Mouse (Mus musculus): ENCODE measurements at regions not wholly inside any gene's neighbourhood (a gene's known extent, or its start where the extent isn't known, plus 50 kb on each side); places are given as distances from the start of the nearest gene placed in this dataset.

DNA sequence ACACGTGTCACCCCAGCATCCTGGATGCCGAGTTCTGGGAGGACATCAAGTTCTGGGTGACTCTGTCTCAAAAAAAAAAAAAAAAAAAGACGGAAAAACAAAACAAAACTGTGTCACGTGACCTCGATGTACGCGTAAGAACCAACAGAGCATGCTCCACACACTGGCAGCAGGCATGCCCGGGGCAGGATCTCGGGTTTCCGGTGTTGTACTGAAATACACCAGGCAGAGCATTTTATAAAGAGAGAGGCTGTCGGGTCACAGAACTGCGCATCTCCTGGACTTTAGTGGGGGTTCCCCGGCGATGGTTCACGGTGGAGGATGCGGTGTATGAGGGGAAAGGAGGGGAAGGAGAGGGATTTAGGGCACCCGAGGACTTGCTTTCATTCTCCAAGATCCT lies 108.7 kb downstream of the Gm26897 start:
- no peak overlapping the region for H3K9ac ChIP-seq
- H3K27ac ChIP-seq, result peak overlapping the region; percentile 48; the same call in 1 of the 2 replicates
- 48% methylated on average over 17 of the region's 17 CpGs for WGBS
- no peak for ATAC-seq (replicated peaks)
- no peaks in the 10 kb centered on the region for H3K27me3 ChIP-seq (replicated peaks)
- peak overlapping the region; percentile 24 for H3K4me2 ChIP-seq
- no peak overlapping the region for H3K4me3 ChIP-seq
- H3K36me3 ChIP-seq (replicated peaks), result no peaks in the 10 kb centered on the region
- peaks cover 32% of the 10 kb centered on the region for H3K4me1 ChIP-seq
- no peaks in the 10 kb centered on the region for H3K9me3 ChIP-seq

DNA sequence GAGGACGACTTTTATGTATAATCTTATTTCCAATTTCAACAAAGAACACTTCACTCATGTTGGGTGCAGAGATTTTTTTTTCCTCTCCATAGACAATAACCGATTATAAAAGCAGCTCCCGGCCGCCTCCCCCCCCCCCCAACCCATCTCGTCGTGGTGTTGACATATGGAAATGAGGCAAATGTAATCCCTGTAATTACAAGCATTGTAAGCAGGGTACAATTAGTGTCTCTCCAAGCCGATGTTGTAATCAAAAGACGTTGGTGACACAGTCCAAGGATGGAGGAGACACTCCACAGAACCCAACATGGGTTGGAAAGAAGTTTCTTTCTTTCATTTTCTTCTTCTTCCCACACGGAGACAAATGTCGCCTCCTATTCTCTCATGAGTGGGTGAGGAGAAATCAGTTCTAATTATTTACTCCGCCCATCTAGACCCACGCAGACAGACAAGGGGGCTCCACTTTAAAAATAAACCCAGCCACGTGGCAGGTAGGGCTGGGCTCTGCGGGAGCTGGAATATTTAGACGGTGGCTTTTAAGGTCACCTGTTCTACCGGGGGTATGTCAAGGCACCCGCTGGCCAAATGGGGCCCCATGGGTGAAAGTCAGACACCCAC lies 110.0 kb downstream of the Gm26897 start:
- H3K27ac ChIP-seq, result peak overlapping the region; percentile 48
- no peak overlapping the region for H3K9ac ChIP-seq
- no peaks in the 10 kb centered on the region for H3K36me3 ChIP-seq (replicated peaks)
- ATAC-seq (replicated peaks), result no peak; the same call in 1 of the 2 replicates
- no peak overlapping the region for H3K4me3 ChIP-seq
- H3K27me3 ChIP-seq (replicated peaks), result no peaks in the 10 kb centered on the region
- peaks cover 31% of the 10 kb centered on the region for H3K4me1 ChIP-seq
- WGBS, result 17% methylated on average over 17 of the region's 17 CpGs
- H3K4me2 ChIP-seq, result no peak overlapping the region
- H3K9me3 ChIP-seq, result no peaks in the 10 kb centered on the region

DNA sequence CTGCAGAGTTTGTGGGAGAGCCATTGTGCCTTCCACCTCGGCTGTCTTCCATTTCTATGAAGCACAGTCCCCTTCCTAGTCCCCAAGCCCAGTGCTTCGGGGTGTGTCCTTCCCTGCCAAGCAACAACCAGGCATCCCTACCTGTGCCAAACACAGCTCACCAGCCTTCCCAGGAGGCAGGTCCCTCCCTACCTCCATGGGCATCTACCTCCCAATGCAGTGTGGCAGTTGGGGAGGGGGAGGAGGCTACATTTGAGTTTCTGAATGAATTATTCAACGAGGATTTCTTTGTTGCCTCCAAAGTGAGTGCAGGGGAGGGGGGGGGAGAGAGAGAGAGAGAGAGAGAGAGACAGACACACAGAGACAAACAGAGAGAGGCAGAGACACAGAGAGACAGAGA lies 110.8 kb downstream of the Gm26897 start:
- 17% methylated on average over 3 of the region's 3 CpGs for WGBS
- no peaks in the 10 kb centered on the region for H3K27me3 ChIP-seq (replicated peaks)
- no peak overlapping the region for H3K4me3 ChIP-seq
- no peaks in the 10 kb centered on the region for H3K9me3 ChIP-seq
- H3K4me2 ChIP-seq, result no peak overlapping the region
- ATAC-seq (replicated peaks), result no peak; the same call in 1 of the 2 replicates
- H3K36me3 ChIP-seq (replicated peaks), result no peaks in the 10 kb centered on the region
- peak overlapping the region; percentile 48 for H3K27ac ChIP-seq
- peaks cover 31% of the 10 kb centered on the region for H3K4me1 ChIP-seq
- H3K9ac ChIP-seq, result no peak overlapping the region

DNA sequence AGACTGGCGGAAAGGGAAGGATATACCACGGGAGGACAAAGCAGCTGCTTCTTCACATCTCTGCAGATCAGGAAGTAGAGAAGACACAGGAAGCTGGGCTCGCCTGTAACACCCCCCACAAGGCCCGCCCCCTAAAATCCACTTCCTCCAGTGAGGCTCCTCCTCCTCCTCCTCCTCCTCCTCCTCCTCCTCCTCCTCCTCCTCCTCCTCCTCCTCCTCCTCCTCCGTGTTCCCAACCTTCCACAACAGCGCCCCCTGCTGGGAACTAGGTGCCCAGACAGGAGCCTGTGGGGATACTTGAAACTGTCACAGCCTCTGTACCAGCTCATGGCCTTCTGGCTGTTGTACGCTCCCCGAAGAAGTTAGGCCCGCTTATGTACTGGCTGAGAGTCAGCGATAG lies 115.2 kb downstream of the Gm26897 start:
- Histone ChIP-seq H3K27ac (no peak overlapping the region), H3K9me3 (no peaks in the 10 kb centered on the region), H3K9ac (no peak overlapping the region), H3K4me3 (no peak overlapping the region), H3K4me2 (no peak overlapping the region), H3K4me1 (peaks cover 24% of the 10 kb centered on the region), H3K36me3 (replicated peaks) (no peaks in the 10 kb centered on the region), H3K27me3 (replicated peaks) (no peaks in the 10 kb centered on the region)
- 87% methylated on average over 8 of the region's 10 CpGs for WGBS
- no peak for ATAC-seq (replicated peaks)

DNA sequence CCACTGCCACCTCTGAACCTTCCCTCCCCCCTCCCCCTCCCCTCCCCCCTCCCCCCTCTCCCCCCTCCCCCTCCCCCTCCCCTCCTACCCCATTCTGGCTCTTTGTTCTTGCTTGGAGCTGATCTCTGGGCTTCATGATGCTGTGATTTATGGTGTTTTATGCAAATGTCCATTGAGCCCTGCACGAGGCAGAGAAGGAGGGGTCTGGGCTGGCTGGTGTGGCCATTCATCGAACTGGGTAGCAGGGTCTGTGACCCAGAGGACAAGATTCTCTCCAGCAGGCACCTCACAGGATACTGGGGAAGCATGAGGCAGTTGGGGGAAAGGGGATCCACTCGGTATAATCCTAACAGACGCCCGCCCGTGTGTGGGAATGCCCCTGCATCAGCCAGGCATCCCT lies 119.0 kb downstream of the Gm26897 start:
- ATAC-seq (replicated peaks), result no peak

DNA sequence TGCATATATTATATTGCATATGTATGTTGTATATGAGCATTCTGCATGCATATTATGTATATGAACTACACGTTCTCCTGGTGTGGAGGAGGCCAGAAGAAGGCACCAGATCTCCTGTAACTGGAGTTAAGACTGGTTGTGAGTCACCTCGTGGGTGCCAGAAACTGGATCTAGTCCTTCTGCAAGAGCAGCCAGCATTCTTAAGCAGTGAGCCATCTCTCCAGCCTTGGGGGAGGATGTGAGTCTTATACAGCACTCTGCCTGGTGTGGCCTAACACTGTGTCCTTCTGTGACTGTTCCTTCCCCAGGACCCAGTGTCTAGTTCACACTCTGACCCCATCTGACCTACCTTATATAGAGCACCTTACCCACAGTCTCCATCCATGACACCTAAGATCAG lies 121.6 kb downstream of the Gm26897 start:
- no peaks in the 10 kb centered on the region for H3K36me3 ChIP-seq (replicated peaks)

More for the DNA sequence above, 119.0 kb downstream of the Gm26897 start:
- Histone ChIP-seq H3K36me3 (replicated peaks) (no peaks in the 10 kb centered on the region), H3K4me3 (no peak overlapping the region), H3K9ac (no peak overlapping the region), H3K27me3 (replicated peaks) (no peaks in the 10 kb centered on the region), H3K4me1 (peaks cover 23% of the 10 kb centered on the region), H3K9me3 (no peaks in the 10 kb centered on the region), H3K27ac (no peak overlapping the region), H3K4me2 (no peak overlapping the region)
- 26% methylated on average over 6 of the region's 6 CpGs for WGBS

DNA sequence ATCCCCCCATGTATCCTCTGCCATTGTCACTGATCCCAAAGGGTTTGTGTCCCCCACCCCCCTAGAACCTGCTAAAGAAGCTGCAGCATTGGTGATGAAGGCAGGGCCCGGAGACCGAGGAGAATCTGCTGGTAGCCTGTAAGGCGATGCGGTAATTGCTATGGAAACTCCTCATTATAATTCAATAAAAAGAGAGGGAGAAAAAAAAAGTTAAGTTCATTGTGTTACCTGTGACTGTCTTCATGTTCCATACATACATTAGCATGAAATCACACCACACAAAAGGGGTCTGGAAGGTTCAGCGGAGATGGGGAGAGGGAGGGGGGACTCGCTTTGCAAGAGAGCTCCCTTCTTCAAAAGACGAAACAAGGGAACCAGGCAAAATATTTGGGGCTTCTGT lies 123.5 kb downstream of the Gm26897 start:
- no peak overlapping the region for H3K4me3 ChIP-seq
- no peak overlapping the region for H3K4me2 ChIP-seq
- WGBS, result 20% methylated on average over 7 of the region's 7 CpGs
- H3K27me3 ChIP-seq (replicated peaks), result no peaks in the 10 kb centered on the region
- H3K9me3 ChIP-seq, result no peaks in the 10 kb centered on the region
- peaks cover 31% of the 10 kb centered on the region for H3K4me1 ChIP-seq
- no peak overlapping the region for H3K9ac ChIP-seq
- ATAC-seq (replicated peaks), result peak; percentile 56
- H3K36me3 ChIP-seq (replicated peaks), result no peaks in the 10 kb centered on the region
- peak overlapping the region; percentile 69 for H3K27ac ChIP-seq

More for the DNA sequence above, 121.6 kb downstream of the Gm26897 start:
- no peak for ATAC-seq (replicated peaks)
- no peak overlapping the region for H3K4me2 ChIP-seq
- 82% methylated on average over 2 of the region's 2 CpGs for WGBS
- H3K4me3 ChIP-seq, result no peak overlapping the region
- no peaks in the 10 kb centered on the region for H3K27me3 ChIP-seq (replicated peaks)
- H3K9me3 ChIP-seq, result no peaks in the 10 kb centered on the region
- no peak overlapping the region for H3K27ac ChIP-seq
- H3K4me1 ChIP-seq, result peaks cover 31% of the 10 kb centered on the region
- no peak overlapping the region for H3K9ac ChIP-seq

DNA sequence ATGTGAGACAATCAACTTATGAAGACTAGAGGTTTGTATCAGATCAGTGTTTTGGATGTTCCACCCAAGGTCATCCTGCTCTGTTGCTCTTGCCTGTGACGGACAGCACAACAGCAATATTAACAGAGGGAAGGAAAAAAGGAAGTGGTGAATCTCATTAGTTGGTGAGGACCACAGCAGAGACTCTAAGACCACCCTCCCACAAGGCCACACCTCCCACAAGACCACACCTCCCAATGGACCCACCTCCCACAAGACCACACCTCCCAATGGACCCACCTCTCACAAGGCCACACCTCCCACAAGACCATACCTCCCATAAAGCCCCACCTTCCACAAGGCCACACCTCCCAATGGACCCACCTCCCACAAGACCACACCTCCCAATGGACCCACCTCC lies 126.7 kb downstream of the Gm26897 start:
- ATAC-seq (replicated peaks), result no peak
- Histone ChIP-seq H3K27me3 (replicated peaks) (no peaks in the 10 kb centered on the region), H3K4me2 (no peak overlapping the region), H3K4me3 (no peak overlapping the region), H3K9ac (no peak overlapping the region), H3K4me1 (peaks cover 23% of the 10 kb centered on the region), H3K27ac (no peak overlapping the region), H3K36me3 (replicated peaks) (no peaks in the 10 kb centered on the region), H3K9me3 (no peaks in the 10 kb centered on the region)
- WGBS, result 81% methylated on average over 1 of the region's 1 CpGs

DNA sequence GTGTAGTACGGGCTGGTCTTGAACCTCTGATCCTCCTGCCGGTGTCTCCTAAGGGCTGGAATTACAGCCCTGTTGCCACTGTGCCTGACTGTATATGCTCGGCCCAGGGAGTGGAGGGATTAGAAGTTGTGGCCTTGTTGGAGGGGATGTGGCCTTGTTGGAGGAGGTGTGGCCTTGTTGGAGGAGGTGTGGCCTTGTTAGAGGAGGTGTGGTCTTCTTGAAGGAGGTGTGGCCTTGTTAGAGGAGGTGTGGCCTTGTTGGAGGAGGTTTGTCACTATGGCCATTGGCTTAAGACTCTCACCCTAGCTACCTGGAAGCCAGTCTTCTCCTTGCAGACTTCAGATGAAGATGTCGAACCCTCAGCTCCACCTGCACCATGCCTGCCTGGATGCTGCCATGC lies 128.6 kb downstream of the Gm26897 start:
- 96% methylated on average over 4 of the region's 4 CpGs for WGBS
- Histone ChIP-seq H3K27ac (no peak overlapping the region), H3K36me3 (replicated peaks) (no peaks in the 10 kb centered on the region), H3K4me3 (no peak overlapping the region), H3K4me1 (peaks cover 14% of the 10 kb centered on the region), H3K4me2 (no peak overlapping the region), H3K27me3 (replicated peaks) (no peaks in the 10 kb centered on the region), H3K9me3 (no peaks in the 10 kb centered on the region), H3K9ac (no peak overlapping the region)
- ATAC-seq (replicated peaks), result no peak

DNA sequence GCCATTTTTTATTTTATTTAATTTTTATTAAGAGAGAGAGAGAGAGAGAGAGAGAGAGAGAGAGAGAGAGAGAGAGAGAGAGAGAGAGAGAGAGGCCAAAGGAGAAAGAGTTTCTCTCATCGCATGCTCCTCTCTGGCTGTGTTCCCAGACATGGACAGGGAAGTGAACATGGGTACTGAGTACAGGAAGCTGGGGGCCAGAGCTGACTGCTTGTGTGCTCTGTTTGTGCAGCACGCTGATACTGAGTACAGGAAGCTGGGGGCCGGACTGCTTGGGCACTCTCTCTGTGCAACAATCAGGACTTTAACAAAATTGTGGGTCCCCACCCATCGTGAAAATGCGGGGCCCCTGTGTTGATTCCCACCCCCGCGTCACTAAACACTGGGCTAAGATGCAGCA lies 130.2 kb downstream of the Gm26897 start:
- Histone ChIP-seq H3K27me3 (replicated peaks) (no peaks in the 10 kb centered on the region), H3K4me2 (no peak overlapping the region), H3K36me3 (replicated peaks) (no peaks in the 10 kb centered on the region), H3K9me3 (no peaks in the 10 kb centered on the region), H3K9ac (no peak overlapping the region), H3K4me1 (0 out of 2 replicates have a peak, but pooled peaks cover 2% of the 10 kb centered on the region), H3K27ac (no peak overlapping the region), H3K4me3 (no peak overlapping the region)
- WGBS, result 73% methylated on average over 7 of the region's 7 CpGs
- no peak for ATAC-seq (replicated peaks)

DNA sequence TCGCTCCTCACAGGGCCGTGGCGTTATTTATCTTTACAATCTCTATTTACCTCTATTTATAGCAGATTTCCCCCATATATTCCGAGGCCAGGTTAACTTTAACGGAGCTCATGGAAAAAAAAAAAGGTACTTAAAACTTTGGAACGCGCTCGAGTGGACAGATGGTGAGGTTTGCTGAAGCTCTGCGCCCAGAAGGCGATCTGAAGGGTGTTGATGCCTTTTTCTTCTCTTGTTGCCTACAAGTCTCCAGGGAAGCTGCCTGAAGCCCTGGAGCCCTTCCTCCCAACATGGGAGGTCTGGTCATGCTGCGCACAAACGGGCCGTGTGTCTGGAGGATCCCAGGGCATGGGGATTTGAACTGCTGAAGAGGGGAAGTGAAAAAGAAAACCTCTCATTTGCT lies 130.9 kb downstream of the Gm26897 start:
- 72% methylated on average over 13 of the region's 13 CpGs for WGBS
- Histone ChIP-seq H3K27me3 (replicated peaks) (no peaks in the 10 kb centered on the region), H3K4me2 (no peak overlapping the region), H3K4me1 (0 out of 2 replicates have a peak, but pooled peaks cover 2% of the 10 kb centered on the region), H3K9me3 (no peaks in the 10 kb centered on the region), H3K36me3 (replicated peaks) (no peaks in the 10 kb centered on the region), H3K9ac (no peak overlapping the region), H3K4me3 (no peak overlapping the region), H3K27ac (no peak overlapping the region)
- ATAC-seq (replicated peaks), result no peak

DNA sequence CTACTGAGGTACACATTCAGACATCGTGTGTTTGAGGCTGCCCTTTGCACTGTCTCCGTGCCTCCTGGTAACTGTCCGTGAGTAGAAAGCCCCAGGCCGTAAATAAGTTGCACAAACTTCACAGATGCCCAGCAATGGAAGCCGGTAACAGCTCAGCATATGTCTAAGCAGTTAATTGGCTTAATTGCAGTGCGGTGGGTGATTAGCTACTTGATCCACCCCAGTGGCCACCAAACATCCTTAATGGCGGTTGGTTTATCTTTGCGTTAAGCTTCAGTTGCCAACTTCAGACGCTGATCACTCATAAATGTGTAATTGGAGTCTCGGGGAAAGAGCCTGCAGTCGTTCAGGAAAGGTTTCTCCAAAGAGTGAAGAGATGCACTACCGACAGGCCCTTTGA lies 135.3 kb downstream of the Gm26897 start:
- no peak overlapping the region for H3K4me3 ChIP-seq
- H3K9ac ChIP-seq, result no peak overlapping the region
- H3K9me3 ChIP-seq, result peaks cover 6% of the 10 kb centered on the region; the same call in 1 of the 2 replicates
- H3K4me1 ChIP-seq, result 0 out of 2 replicates have a peak, but pooled peaks cover 2% of the 10 kb centered on the region
- 73% methylated on average over 12 of the region's 12 CpGs for WGBS
- H3K27ac ChIP-seq, result no peak overlapping the region
- ATAC-seq (replicated peaks), result no peak
- no peak overlapping the region for H3K4me2 ChIP-seq
- no peaks in the 10 kb centered on the region for H3K27me3 ChIP-seq (replicated peaks)
- H3K36me3 ChIP-seq (replicated peaks), result no peaks in the 10 kb centered on the region

DNA sequence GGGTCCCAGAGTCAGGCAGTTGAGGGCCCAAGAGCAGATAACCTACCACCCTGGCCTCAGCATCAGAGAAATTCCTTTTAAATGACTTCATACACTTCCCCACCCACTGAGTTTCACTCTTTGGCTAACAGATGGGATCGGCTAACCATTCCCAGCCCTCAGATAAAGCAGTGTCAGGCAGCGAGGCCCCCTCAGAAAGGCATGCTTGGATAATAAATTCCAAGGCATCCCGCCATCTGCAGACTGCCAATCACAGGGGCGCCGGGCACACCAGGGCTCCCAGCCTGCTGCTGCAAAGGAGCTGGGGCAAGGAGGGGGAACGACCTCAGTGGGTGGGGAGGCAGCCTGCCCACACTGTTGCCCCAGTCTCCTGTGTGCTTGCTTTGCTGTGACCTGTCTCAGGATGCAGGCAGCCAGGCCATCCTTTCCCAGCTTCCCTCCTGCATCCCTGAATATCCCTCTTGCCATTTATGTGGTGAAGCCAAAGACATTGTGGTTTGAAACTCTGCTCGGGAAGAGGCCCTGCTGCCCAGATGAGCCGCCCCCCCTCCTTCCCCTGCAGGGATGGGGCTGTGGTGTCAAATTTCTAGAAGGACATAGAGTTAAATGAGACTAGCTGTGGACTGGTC lies 143.6 kb downstream of the Gm26897 start:
- Histone ChIP-seq H3K9ac (no peak overlapping the region), H3K27ac (no peak overlapping the region), H3K36me3 (replicated peaks) (no peaks in the 10 kb centered on the region), H3K27me3 (replicated peaks) (no peaks in the 10 kb centered on the region), H3K4me1 (peaks cover 7% of the 10 kb centered on the region; the same call in 1 of the 2 replicates), H3K4me2 (no peak overlapping the region), H3K9me3 (no peaks in the 10 kb centered on the region; the same call in 1 of the 2 replicates), H3K4me3 (no peak overlapping the region)
- ATAC-seq (replicated peaks), result no peak
- 6% methylated on average over 8 of the region's 8 CpGs for WGBS
